Mouse (Mus musculus): ENCODE measurements around the gene Psap.
A peak's percentile ranks its signal among the peaks of the same experiment; 100 is the strongest.

Gene Psap

GRCm38 (mm10) chr10:60349056-60349455 is 71.6 kb downstream of the Psap start:
- peak; percentile 36 for DNase-seq (ENCODE audit: low spot score)

- no peak for DNase-seq (ENCODE audit: low spot score)
Measured at GRCm38 (mm10) chr10:60349644-60350043, 72.2 kb downstream of the Psap start.

GRCm38 (mm10) chr10:60350077-60350804 is 72.8 kb downstream of the Psap start:
- no peak for DNase-seq (ENCODE audit: low spot score)

- peak; percentile 95 for DNase-seq (ENCODE audit: low spot score)
Measured at GRCm38 (mm10) chr10:60350805-60351167, 73.4 kb downstream of the Psap start.

- no peak for DNase-seq (ENCODE audit: low spot score)
Measured at GRCm38 (mm10) chr10:60351248-60351647, 73.8 kb downstream of the Psap start.

GRCm38 (mm10) chr10:60351761-60352455 is 74.5 kb downstream of the Psap start:
- peak; percentile 62 for DNase-seq (ENCODE audit: low spot score)
